Comparison of ENCODE assay signal across 18 mouse cellular contexts in genomic region chr7:121247845-121248244, GRCm38 (mm10).
"Had no signal": no experiment of that assay in that cellular context is flagged by ENCODE, and none has a peak within 500 bp of the region (broad histone marks: within the 10 kb centered on the region; RNA-seq: fewer than 3 reads in every experiment).

No protein-coding gene starts in this region.

- H3K27ac ChIP-seq: liver, embryonic 13.5 days; liver, embryonic 15.5 days; lung, embryonic 15.5 days; macrophage; midbrain, embryonic 12.5 days had no signal

- H3K9me3 ChIP-seq: liver, embryonic 15.5 days; lung, embryonic 15.5 days had no signal

- H3K4me1 ChIP-seq: liver, embryonic 13.5 days; liver, embryonic 15.5 days; lung, embryonic 15.5 days; megakaryocyte, embryonic 14.5 days; midbrain, embryonic 12.5 days had no signal

- ATAC-seq: liver, postnatal 0 days; lung, postnatal 0 days; midbrain, embryonic 16.5 days had no signal

- H3K9ac ChIP-seq: liver, embryonic 13.5 days; liver, embryonic 15.5 days; liver, postnatal 0 days; lung, embryonic 15.5 days; midbrain, embryonic 12.5 days had no signal

- H3K36me3 ChIP-seq: liver, embryonic 13.5 days; liver, embryonic 15.5 days; lung, embryonic 15.5 days; midbrain, embryonic 12.5 days had no signal

- DNase-seq: liver, embryonic 13.5 days; liver, postnatal 0 days; lung, adult 2 months; lung, postnatal 14 days; lung, postnatal 36 days; right cerebral cortex, postnatal 14 days; spleen, adult 18-20 months; thymus, adult 18-20 months; thymus, postnatal 14 days; thymus, postnatal 36 days had no signal

- H3K27me3 ChIP-seq: liver, embryonic 13.5 days; liver, embryonic 15.5 days; lung, embryonic 15.5 days; megakaryocyte, embryonic 14.5 days; midbrain, embryonic 12.5 days had no signal

- H3K4me3 ChIP-seq: liver, embryonic 13.5 days; liver, embryonic 15.5 days; lung, embryonic 15.5 days; megakaryocyte, embryonic 14.5 days; midbrain, embryonic 12.5 days had no signal

- H3K4me2 ChIP-seq: liver, embryonic 11.5 days; liver, embryonic 13.5 days; liver, embryonic 15.5 days; lung, embryonic 15.5 days; midbrain, embryonic 12.5 days had no signal
